Mouse (Mus musculus) heart, postnatal 0 days (tissue): ENCODE results near the gene Ppp2r5e. TPM values are rescaled to one million over a fixed set of nuclear protein-coding genes. Genes with fewer than 3 reads are reported as not detected.

Source experiments
- ATAC-seq: fragments of 200-750 bp; cut with Nextera tagmentation; 2 replicates; pipeline ENCODE4 v1.8.0; 2017; ENCODE audit warnings: low read depth, moderate number of reproducible peaks, moderate library complexity; ENCODE audit not compliant: insufficient read depth
- DNase-seq: peaks from one replicate; pipeline ENCODE4 v3.0.0-alpha.2; 2016; ENCODE audit warnings: low spot score
- H3K27ac ChIP-seq: fragments of 300-500 bp; sonication (generic); 2 replicates; pipeline ENCODE4 v1.5.1; 2014; ENCODE audit warnings: low read depth, mild to moderate bottlenecking
- H3K27me3 ChIP-seq: fragments of 300-500 bp; sonication (generic); 2 replicates; pipeline ENCODE4 v1.6.1; 2014; ENCODE audit warnings: low read length, mixed read lengths; ENCODE audit not compliant: control insufficient read depth, insufficient read depth
- H3K36me3 ChIP-seq: fragments of 300-500 bp; sonication (generic); replicated peaks from 2 replicates; pipeline ENCODE4 v1.6.1; 2014; ENCODE audit warnings: low read length, mixed read lengths; ENCODE audit not compliant: control insufficient read depth, insufficient read depth
- H3K4me1 ChIP-seq: fragments of 300-500 bp; sonication (generic); 2 replicates; pipeline ENCODE4 v1.6.1; 2014; ENCODE audit warnings: antibody characterized with exemption; ENCODE audit not compliant: control insufficient read depth, insufficient read depth
- H3K4me2 ChIP-seq: fragments of 300-500 bp; sonication (generic); 2 replicates; pipeline ENCODE4 v1.6.1; 2014; ENCODE audit warnings: low read depth, mild to moderate bottlenecking, low read length, moderate library complexity
- H3K4me3 ChIP-seq: fragments of 300-500 bp; sonication (generic); 2 replicates; pipeline ENCODE4 v1.5.1; 2014; ENCODE audit warnings: low read depth, low read length
- H3K9ac ChIP-seq: fragments of 300-500 bp; sonication (generic); replicated peaks from 2 replicates; pipeline ENCODE4 v1.6.1; 2014; ENCODE audit warnings: low read depth, low read length, mixed read lengths
- H3K9me3 ChIP-seq: fragments of 300-500 bp; sonication (generic); replicated peaks from 2 replicates; pipeline ENCODE4 v1.6.1; 2016; ENCODE audit warnings: low read length; ENCODE audit not compliant: control insufficient read depth
- CTCF ChIP-seq: IDR thresholded peaks from 2 replicates; pipeline ENCODE4 v1.5.1; 2016; ENCODE audit warnings: antibody characterized with exemption, control low read depth, low read depth
- EP300 ChIP-seq: IDR thresholded peaks from 2 replicates; pipeline ENCODE4 v1.6.1; 2016; ENCODE audit warnings: antibody characterized with exemption, low read depth
- WGBS: fragments of 180-500 bp; shearing (Covaris S2); extraction: QIAGEN DNeasy Blood & Tissue Kit; methylation state at CpG from one replicate; pipeline ENCODE4 v1.1.7; 2014; 5-methylcytosine and 5-hydroxymethylcytosine counted together
- polyA plus RNA-seq: library from polyadenylated mRNA; unstranded; fragments of >200 nt; fragmentation: Nextera tagmentation; extraction: Ambion mirVana; gene quantifications from 2 replicates; pipeline ENCODE4 v1.2.1, GENCODE M21; 2015
- total RNA-seq: library from RNA; depleted of rRNA; stranded (reverse); fragments of >200 nt; gene quantifications from 2 replicates; pipeline ENCODE4 v1.2.3, GENCODE M21; 2014; ENCODE audit warnings: low replicate concordance

The Ppp2r5e gene
- total and polyA plus RNA-seq, 2 experiments from 2014 or later = 7.5 TPM

GRCm38 (mm10) chr12:75616158-75616791 lies 20.2 kb upstream of the Ppp2r5e start:
- H3K9ac ChIP-seq = peak overlapping the region; percentile 50; the same call in 1 of the 2 replicates
- H3K4me2 ChIP-seq = peak overlapping the region; percentile 61
- 0 out of 2 replicates have a peak overlapping the region, but pooled peaks have one; percentile 48 for H3K27ac ChIP-seq
- DNase-seq (peak; percentile 23), ATAC-seq (peak; percentile 83)
- H3K9me3 ChIP-seq = peaks cover 4% of the 10 kb centered on the region; the same call in 1 of the 2 replicates
- no peaks in the 10 kb centered on the region for H3K4me1 ChIP-seq
- peak overlapping the region; percentile 43 for H3K4me3 ChIP-seq
- no peaks in the 10 kb centered on the region for H3K27me3 ChIP-seq
- H3K36me3 ChIP-seq = no peaks in the 10 kb centered on the region
- 10% methylated on average over 20 of the region's 24 CpGs for WGBS
- no peak for TF ChIP-seq CTCF
- TF ChIP-seq EP300 = no peak

- no peaks in the 10 kb centered on the region for H3K4me1 ChIP-seq
- peak overlapping the region; percentile 61; the same call in 1 of the 2 replicates for H3K4me2 ChIP-seq
- 53% methylated on average over 3 of the region's 3 CpGs for WGBS
- ATAC-seq = peak; percentile 24; the same call in 1 of the 2 replicates
- no peaks in the 10 kb centered on the region for H3K27me3 ChIP-seq
- H3K4me3 ChIP-seq = no peak overlapping the region
- TF ChIP-seq CTCF = no peak
- no peak overlapping the region for H3K9ac ChIP-seq
- no peaks in the 10 kb centered on the region for H3K36me3 ChIP-seq
- DNase-seq = no peak
- H3K9me3 ChIP-seq = no peaks in the 10 kb centered on the region
- H3K27ac ChIP-seq = no peak overlapping the region
Measured at GRCm38 (mm10) chr12:75615556-75615955, 19.5 kb upstream of the Ppp2r5e start.

GRCm38 (mm10) chr12:75612711-75613110 lies 16.7 kb upstream of the Ppp2r5e start:
- Histone ChIP-seq H3K27me3 (no peaks in the 10 kb centered on the region), H3K36me3 (no peaks in the 10 kb centered on the region), H3K9ac (no peak overlapping the region), H3K4me2 (no peak overlapping the region), H3K9me3 (no peaks in the 10 kb centered on the region), H3K27ac (no peak overlapping the region), H3K4me1 (no peaks in the 10 kb centered on the region), H3K4me3 (no peak overlapping the region)
- ATAC-seq (no peak), DNase-seq (no peak)
- 73% methylated on average over 7 of the region's 7 CpGs for WGBS
- TF ChIP-seq CTCF = no peak
- TF ChIP-seq EP300 = no peak

GRCm38 (mm10) chr12:75599490-75599889 lies 3.4 kb upstream of the Ppp2r5e start:
- Histone ChIP-seq H3K9me3 (no peaks in the 10 kb centered on the region), H3K4me3 (no peak overlapping the region), H3K4me1 (peaks cover under 1% of the 10 kb centered on the region; the same call in 1 of the 2 replicates), H3K9ac (no peak overlapping the region), H3K4me2 (no peak overlapping the region), H3K36me3 (no peaks in the 10 kb centered on the region), H3K27me3 (no peaks in the 10 kb centered on the region), H3K27ac (no peak overlapping the region)
- TF ChIP-seq CTCF (no peak), EP300 (no peak)
- ATAC-seq (no peak), DNase-seq (no peak)
- 28% methylated on average over 4 of the region's 4 CpGs for WGBS

- Histone ChIP-seq H3K27me3 (no peaks in the 10 kb centered on the region), H3K4me3 (no peak overlapping the region), H3K4me1 (peaks cover 5% of the 10 kb centered on the region; the same call in 1 of the 2 replicates), H3K27ac (no peak overlapping the region), H3K36me3 (no peaks in the 10 kb centered on the region), H3K9me3 (no peaks in the 10 kb centered on the region), H3K9ac (no peak overlapping the region), H3K4me2 (no peak overlapping the region)
- DNase-seq (no peak), ATAC-seq (no peak)
- 63% methylated on average over 4 of the region's 4 CpGs for WGBS
- no peak for TF ChIP-seq EP300
- TF ChIP-seq CTCF = no peak
Measured at GRCm38 (mm10) chr12:75598988-75599387, 2.9 kb upstream of the Ppp2r5e start.

- no peaks in the 10 kb centered on the region for H3K27me3 ChIP-seq
- no peaks in the 10 kb centered on the region for H3K9me3 ChIP-seq
- DNase-seq (no peak), ATAC-seq (no peak)
- TF ChIP-seq CTCF (no peak), EP300 (no peak)
- WGBS = 80% methylated on average over 4 of the region's 4 CpGs
- peaks cover 8% of the 10 kb centered on the region; the same call in 1 of the 2 replicates for H3K4me1 ChIP-seq
- no peak overlapping the region for H3K4me2 ChIP-seq
- peaks cover 4% of the 10 kb centered on the region; the same call in 1 of the 2 replicates for H3K36me3 ChIP-seq
- no peak overlapping the region for H3K27ac ChIP-seq
- no peak overlapping the region for H3K9ac ChIP-seq
- no peak overlapping the region for H3K4me3 ChIP-seq
Measured at GRCm38 (mm10) chr12:75597707-75598106, 1.7 kb upstream of the Ppp2r5e start.
